Mouse (Mus musculus) liver, embryonic 13.5 days (tissue): ENCODE results near the gene Gsdma. TPM values are rescaled to one million over a fixed set of nuclear protein-coding genes. Genes with fewer than 3 reads are reported as not detected.
A peak's percentile ranks its signal among the peaks of the same experiment; 100 is the strongest.
"Not testable (repeated sequence)": the region's sequence is repeated elsewhere in the genome, so short reads cannot be mapped to it uniquely, and the experiment has no call there.

Source experiments
- ATAC-seq: fragments of 200-750 bp; cut with Nextera tagmentation; 2 replicates; pipeline ENCODE4 v1.8.0; 2017; ENCODE audit warnings: low read depth, mild to moderate bottlenecking, moderate number of reproducible peaks, moderate library complexity
- DNase-seq: peaks from one replicate; pipeline ENCODE4 v3.0.0; 2022
- H3K27ac ChIP-seq: fragments of 300-500 bp; sonication (generic); 2 replicates; pipeline ENCODE4 v1.5.1; 2015; ENCODE audit warnings: moderate library complexity, mild to moderate bottlenecking, inconsistent platforms
- H3K27me3 ChIP-seq: fragments of 300-500 bp; sonication (generic); 2 replicates; pipeline ENCODE4 v1.6.1; 2015; ENCODE audit warnings: mild to moderate bottlenecking, inconsistent platforms
- H3K36me3 ChIP-seq: fragments of 300-500 bp; sonication (generic); 2 replicates; pipeline ENCODE4 v1.6.1; 2015; ENCODE audit warnings: mild to moderate bottlenecking, inconsistent platforms
- H3K4me1 ChIP-seq: fragments of 300-500 bp; sonication (generic); replicated peaks from 2 replicates; pipeline ENCODE4 v1.6.1; 2015; ENCODE audit warnings: inconsistent platforms
- H3K4me2 ChIP-seq: fragments of 300-500 bp; sonication (generic); 2 replicates; pipeline ENCODE4 v1.6.1; 2015; ENCODE audit warnings: inconsistent platforms, mild to moderate bottlenecking, moderate library complexity
- H3K4me3 ChIP-seq: fragments of 300-500 bp; sonication (generic); replicated peaks from 2 replicates; pipeline ENCODE4 v1.5.1; 2015; ENCODE audit warnings: mild to moderate bottlenecking, inconsistent platforms
- H3K9ac ChIP-seq: fragments of 300-500 bp; sonication (generic); 2 replicates; pipeline ENCODE4 v1.6.1; 2015; ENCODE audit warnings: mild to moderate bottlenecking, inconsistent platforms
- H3K9me3 ChIP-seq: fragments of 300-500 bp; sonication (generic); replicated peaks from 2 replicates; pipeline ENCODE4 v1.6.1; 2016; ENCODE audit warnings: inconsistent platforms
- WGBS: fragments of 180-500 bp; shearing (Covaris S2); methylation state at CpG from one replicate; pipeline ENCODE4 v1.1.7; 2015; ENCODE audit not compliant: insufficient replicate concordance; 5-methylcytosine and 5-hydroxymethylcytosine counted together
- polyA plus RNA-seq: library from polyadenylated mRNA; unstranded; fragments of >200 nt; fragmentation: Nextera tagmentation; extraction: Ambion mirVana; gene quantifications from 2 replicates; pipeline ENCODE4 v1.2.1, GENCODE M21; 2015

Gsdma gene
- polyA plus RNA-seq, 1 experiment from 2014 or later, result not detected

DNA sequence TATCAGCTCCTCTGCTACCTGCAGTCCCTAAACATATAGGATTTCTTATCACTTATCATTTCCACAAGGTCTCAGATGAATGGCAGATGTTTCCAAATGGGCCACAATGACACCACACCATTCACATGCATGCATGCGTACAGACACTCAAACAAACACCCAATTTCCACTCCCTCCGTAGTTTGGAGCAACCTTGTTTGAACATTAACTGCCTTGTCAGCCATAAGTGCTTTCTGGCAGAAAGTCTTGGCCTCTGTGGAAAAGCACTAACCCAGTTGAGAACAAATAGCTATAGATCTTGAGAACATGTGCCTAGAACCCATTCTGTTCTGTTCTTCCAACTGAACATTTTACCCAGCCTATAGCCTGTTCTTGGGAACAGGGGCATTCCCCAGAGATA lies 18.2 kb upstream of the Gsdma start:
- peaks cover 39% of the 10 kb centered on the region for H3K27me3 ChIP-seq
- no peak for ATAC-seq
- no peak overlapping the region for H3K27ac ChIP-seq
- no peak overlapping the region for H3K9ac ChIP-seq
- no peaks in the 10 kb centered on the region for H3K4me1 ChIP-seq
- no peaks in the 10 kb centered on the region for H3K36me3 ChIP-seq
- WGBS, result 55% methylated on average over 2 of the region's 2 CpGs
- H3K4me2 ChIP-seq, result no peak overlapping the region
- H3K4me3 ChIP-seq, result no peak overlapping the region
- no peak for DNase-seq
- no peaks in the 10 kb centered on the region for H3K9me3 ChIP-seq

DNA sequence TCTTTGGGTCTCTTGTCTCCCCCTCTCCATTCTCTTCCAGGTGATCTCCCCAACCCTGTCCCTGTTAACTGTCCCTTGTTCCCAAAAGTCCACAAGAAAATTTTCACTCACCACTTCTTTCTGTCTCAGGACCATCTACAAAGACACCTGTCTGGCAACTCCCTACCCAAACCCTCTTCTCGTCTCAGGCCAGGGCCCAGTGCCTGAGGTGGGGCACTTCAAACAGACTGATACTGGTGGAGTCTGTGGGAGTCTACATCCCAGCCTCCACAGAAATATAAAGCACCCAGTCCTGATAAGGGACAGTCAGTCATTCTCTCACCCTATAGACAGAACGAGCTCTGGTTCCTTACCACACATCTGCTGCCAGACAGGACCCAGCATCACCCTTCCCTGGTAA lies 17.7 kb upstream of the Gsdma start, which contains the start of gene Gsdma2:
Gene Gsdma2 (plus strand): TSS at position 301 of the 400 bp plus-strand sequence.
- Histone ChIP-seq H3K4me3 (no peak within 1 kb of the TSS), H3K9me3 (no peaks in the 10 kb centered on the region), H3K4me1 (no peaks in the 10 kb centered on the region), H3K27me3 (peaks cover 34% of the 10 kb centered on the region), H3K27ac (no peak within 1 kb of the TSS), H3K4me2 (no peak within 1 kb of the TSS), H3K36me3 (no peaks in the 10 kb centered on the region), H3K9ac (no peak within 1 kb of the TSS)
- WGBS, result 31% methylated on average over 2 of the region's 2 CpGs
- no peak for DNase-seq
- ATAC-seq, result no peak

DNA sequence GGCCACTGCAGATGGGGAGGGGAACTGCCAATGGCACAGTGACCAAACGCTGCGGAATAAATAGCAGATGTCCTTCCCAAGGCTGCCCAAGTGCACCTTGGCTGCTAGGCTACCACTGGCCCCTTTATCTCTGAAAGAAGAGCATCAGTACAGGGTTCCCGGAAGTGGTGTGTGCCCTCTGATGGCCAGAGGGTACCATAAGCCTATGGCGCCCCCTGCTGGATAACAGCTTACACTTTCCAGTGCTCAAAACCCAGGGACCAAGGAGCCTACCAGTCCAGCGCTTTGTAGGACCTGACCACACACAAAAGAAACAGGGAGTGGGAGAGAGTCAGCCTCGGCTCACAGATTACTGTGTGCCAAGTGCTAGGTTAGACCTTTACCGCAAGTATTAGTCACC lies 9.1 kb upstream of the Gsdma start:
- H3K4me1 ChIP-seq, H3K4me2 ChIP-seq, H3K27ac ChIP-seq, H3K4me3 ChIP-seq, H3K9ac ChIP-seq, H3K9me3 ChIP-seq, H3K36me3 ChIP-seq: not testable (repeated sequence)
- H3K27me3 ChIP-seq, result peaks cover 19% of the 10 kb centered on the region; the same call in 1 of the 2 replicates
- DNase-seq, result peak; percentile 37
- WGBS, result 9% methylated on average over 7 of the region's 7 CpGs
- ATAC-seq, result peak; percentile 47; the same call in 1 of the 2 replicates

DNA sequence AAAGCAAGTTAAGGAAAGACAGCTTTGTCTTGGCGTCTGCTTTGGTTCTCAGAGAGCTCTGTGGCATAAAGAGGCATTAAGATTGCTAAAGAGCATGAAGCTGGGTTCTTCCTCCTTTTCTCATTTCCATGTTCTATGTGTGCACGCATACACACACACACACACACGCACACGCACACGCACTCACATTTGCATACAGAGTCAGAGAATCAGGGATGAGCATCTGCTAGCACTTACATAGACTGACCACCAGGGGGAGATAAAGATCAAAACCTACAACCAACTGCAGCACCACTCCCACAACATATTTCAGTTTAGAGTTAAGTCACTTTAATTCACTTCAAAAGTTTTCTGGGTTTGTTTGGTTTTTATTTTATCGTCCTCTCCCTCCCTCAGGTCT lies 3.6 kb upstream of the Gsdma start:
- DNase-seq (peak; percentile 24), ATAC-seq (no peak)
- Histone ChIP-seq H3K27ac (no peak overlapping the region), H3K9me3 (no peaks in the 10 kb centered on the region), H3K4me1 (peaks cover 3% of the 10 kb centered on the region; the same call in 1 of the 2 replicates), H3K36me3 (no peaks in the 10 kb centered on the region), H3K4me3 (no peak overlapping the region), H3K27me3 (peaks cover 31% of the 10 kb centered on the region; the same call in 1 of the 2 replicates), H3K9ac (no peak overlapping the region), H3K4me2 (no peak overlapping the region)
- 10% methylated on average over 6 of the region's 6 CpGs for WGBS

DNA sequence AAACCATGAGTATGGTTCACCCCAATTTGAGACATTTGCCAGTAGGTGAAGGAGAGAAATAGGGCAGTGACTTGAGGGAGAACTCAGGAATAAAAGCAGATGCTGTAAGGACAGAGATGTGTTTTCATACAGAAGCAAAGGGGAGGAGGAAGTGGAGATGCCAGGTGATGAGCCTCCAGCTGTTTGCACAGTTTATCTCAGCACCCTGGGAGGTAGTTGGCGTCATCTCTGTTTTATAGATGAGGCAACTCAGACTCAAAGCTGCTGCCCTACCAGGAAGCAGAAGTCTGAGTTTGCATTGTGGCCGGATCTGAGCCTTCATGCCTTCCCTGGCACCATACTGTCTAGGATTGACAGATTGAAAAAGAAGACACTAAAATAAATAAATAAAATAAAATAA lies 4.8 kb downstream of the Gsdma start:
- no peak overlapping the region for H3K4me2 ChIP-seq
- no peak overlapping the region for H3K27ac ChIP-seq
- no peak overlapping the region for H3K4me3 ChIP-seq
- H3K27me3 ChIP-seq, result peaks cover 63% of the 10 kb centered on the region
- ATAC-seq (no peak), DNase-seq (no peak)
- no peaks in the 10 kb centered on the region for H3K9me3 ChIP-seq
- 34% methylated on average over 2 of the region's 2 CpGs for WGBS
- H3K4me1 ChIP-seq, result peaks cover 23% of the 10 kb centered on the region
- H3K9ac ChIP-seq, result no peak overlapping the region
- no peaks in the 10 kb centered on the region for H3K36me3 ChIP-seq

DNA sequence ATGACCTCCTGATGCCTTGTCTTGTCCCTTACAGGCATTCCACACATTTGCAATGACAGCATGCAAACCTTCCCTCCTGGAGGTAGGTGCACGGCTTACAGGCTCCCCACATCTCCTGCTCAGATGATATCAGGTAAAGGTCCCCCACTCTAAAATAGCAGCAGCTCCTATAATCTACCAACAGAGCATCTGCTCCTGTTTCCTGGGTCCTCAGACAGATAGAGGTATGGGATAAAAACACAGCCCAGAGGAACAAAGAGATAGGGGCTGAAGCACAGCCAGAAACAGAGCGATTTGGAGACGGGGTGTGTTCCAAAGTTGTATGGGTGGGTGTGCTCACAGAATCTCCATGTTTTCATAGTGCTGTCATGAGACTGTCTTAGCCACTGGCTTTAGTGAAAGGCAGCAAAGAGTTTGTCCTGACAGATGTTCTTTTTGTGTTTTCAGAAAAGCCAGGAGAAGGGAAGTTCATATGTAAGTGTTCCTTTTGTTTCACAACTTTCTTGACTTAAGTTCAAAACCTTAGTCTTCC lies 7.2 kb downstream of the Gsdma start:
- 30% methylated on average over 3 of the region's 3 CpGs for WGBS

DNA sequence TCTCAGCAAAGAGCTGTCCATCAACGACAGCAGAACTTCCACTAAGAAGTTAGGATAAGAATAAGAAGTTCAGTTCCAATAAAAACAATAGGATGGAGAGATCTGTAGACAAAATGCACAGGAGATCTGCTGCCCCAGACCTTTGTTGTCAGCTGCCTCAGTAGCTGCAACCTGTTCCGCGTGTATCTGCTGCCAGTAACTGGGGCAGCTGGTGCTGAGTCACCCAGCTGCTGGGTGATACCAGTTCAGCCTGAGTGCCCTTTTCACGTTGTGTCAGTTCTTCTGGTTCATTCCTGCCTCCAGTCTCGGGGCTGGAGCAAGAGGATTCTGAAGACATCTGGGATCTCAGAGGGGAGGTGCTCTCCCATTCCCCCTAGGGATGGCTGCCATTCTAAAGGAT lies 7.7 kb downstream of the Gsdma start:
- H3K4me1 ChIP-seq, result peaks cover 21% of the 10 kb centered on the region
- peaks cover 45% of the 10 kb centered on the region for H3K27me3 ChIP-seq
- no peak overlapping the region for H3K4me2 ChIP-seq
- 28% methylated on average over 5 of the region's 5 CpGs for whole genome bisulfite sequencing
- DNase-seq, result peak; percentile 43
- H3K27ac ChIP-seq, result 0 out of 2 replicates have a peak overlapping the region, but pooled peaks have one; percentile 6
- peak overlapping the region; percentile 23; the same call in 1 of the 2 replicates for H3K9ac ChIP-seq
- no peaks in the 10 kb centered on the region for H3K36me3 ChIP-seq
- H3K4me3 ChIP-seq, result no peak overlapping the region
- ATAC-seq, result peak; percentile 68
- no peaks in the 10 kb centered on the region for H3K9me3 ChIP-seq

More for the DNA sequence above, 7.2 kb downstream of the Gsdma start:
- ATAC-seq (peak; percentile 48; the same call in 1 of the 2 replicates), DNase-seq (no peak)
- H3K4me3 ChIP-seq, result no peak overlapping the region
- H3K36me3 ChIP-seq, result no peaks in the 10 kb centered on the region
- H3K4me2 ChIP-seq, result no peak overlapping the region
- H3K9me3 ChIP-seq, result no peaks in the 10 kb centered on the region
- peaks cover 50% of the 10 kb centered on the region for H3K27me3 ChIP-seq
- peaks cover 21% of the 10 kb centered on the region for H3K4me1 ChIP-seq
- H3K27ac ChIP-seq, result no peak overlapping the region
- H3K9ac ChIP-seq, result no peak overlapping the region

DNA sequence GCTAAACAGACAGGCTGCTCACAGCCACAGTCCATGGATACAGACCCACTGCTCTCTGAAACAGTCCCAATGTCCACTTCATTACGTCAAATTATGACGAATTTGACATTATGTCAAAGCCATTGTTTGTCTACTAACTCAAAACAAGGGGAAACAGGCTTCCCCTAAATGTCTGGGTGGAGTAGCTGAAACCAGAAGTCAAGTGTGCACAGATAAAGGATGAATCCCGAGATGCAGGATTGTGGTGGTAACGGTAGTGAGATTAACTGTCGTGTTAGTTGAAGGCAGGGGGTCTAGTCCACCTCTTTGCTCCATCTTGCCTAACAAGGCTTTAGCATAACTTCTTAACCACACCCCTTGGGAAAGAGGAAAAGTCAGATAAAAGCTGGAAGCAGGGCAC lies 8.3 kb downstream of the Gsdma start:
- Histone ChIP-seq H3K4me3 (no peak overlapping the region), H3K27me3 (peaks cover 39% of the 10 kb centered on the region), H3K27ac (0 out of 2 replicates have a peak overlapping the region, but pooled peaks have one; percentile 6), H3K36me3 (no peaks in the 10 kb centered on the region), H3K4me1 (peaks cover 21% of the 10 kb centered on the region), H3K9ac (peak overlapping the region; percentile 23; the same call in 1 of the 2 replicates), H3K9me3 (no peaks in the 10 kb centered on the region), H3K4me2 (0 out of 2 replicates have a peak overlapping the region, but pooled peaks have one; percentile 35)
- WGBS, result 32% methylated on average over 5 of the region's 5 CpGs
- DNase-seq (no peak), ATAC-seq (no peak)

DNA sequence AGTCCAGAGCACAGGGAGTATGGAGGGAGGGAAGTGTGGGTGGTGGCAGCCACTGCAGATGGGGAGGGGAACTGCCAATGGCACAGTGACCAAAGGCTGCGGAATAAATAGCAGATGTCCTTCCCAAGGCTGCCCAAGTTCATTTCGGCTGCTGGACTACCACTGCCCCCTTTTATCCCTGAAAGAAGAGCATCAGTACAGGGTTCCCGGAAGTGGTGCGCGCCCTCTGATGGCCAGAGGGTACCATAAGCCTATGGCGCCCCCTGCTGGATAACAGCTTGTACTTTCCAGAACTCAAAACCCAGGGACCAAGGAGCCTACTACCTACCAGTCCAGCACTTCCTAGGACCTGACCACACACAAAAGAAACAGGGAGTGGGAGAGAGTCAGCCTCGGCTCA lies 9.0 kb downstream of the Gsdma start:
- Histone ChIP-seq H3K27me3 (peaks cover 33% of the 10 kb centered on the region), H3K4me1 (peaks cover 21% of the 10 kb centered on the region), H3K4me2 (peak overlapping the region; percentile 35; the same call in 1 of the 2 replicates)
- ATAC-seq (peak; percentile 54), DNase-seq (peak; percentile 58)
- 2% methylated on average over 6 of the region's 7 CpGs for WGBS
- H3K27ac ChIP-seq, H3K9ac ChIP-seq, H3K4me3 ChIP-seq, H3K9me3 ChIP-seq, H3K36me3 ChIP-seq: not testable (repeated sequence)

DNA sequence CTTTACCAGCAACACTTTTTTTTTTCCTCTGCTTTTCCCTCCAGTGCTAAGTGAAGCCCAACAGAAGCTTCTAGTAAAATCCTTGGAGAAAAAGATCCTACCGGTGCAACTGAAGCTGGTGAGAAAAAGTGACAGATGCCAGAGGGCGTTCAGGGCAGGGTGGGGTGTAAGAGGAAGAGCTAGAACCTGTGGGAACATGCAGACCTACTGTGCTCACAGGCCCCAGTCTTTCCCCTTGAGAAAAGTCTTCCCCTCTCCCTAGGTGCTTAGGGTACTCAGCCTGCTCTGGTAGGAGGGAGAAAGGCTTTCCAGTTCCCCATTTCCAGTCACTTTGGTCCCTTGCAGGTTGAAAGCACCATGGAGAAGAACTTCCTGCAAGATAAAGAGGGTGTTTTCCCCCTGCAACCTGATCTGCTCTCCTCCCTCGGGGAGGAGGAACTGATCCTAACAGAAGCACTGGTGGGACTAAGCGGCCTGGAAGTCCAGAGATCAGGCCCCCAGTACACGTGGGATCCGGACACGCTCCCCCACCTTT lies 11.7 kb downstream of the Gsdma start:
- Histone ChIP-seq H3K4me2 (no peak overlapping the region), H3K4me1 (peaks cover 21% of the 10 kb centered on the region), H3K9ac (no peak overlapping the region), H3K9me3 (no peaks in the 10 kb centered on the region), H3K36me3 (no peaks in the 10 kb centered on the region), H3K27me3 (peaks cover 9% of the 10 kb centered on the region), H3K27ac (no peak overlapping the region), H3K4me3 (no peak overlapping the region)
- DNase-seq, result no peak
- no peak for ATAC-seq
- 29% methylated on average over 7 of the region's 7 CpGs for WGBS

DNA sequence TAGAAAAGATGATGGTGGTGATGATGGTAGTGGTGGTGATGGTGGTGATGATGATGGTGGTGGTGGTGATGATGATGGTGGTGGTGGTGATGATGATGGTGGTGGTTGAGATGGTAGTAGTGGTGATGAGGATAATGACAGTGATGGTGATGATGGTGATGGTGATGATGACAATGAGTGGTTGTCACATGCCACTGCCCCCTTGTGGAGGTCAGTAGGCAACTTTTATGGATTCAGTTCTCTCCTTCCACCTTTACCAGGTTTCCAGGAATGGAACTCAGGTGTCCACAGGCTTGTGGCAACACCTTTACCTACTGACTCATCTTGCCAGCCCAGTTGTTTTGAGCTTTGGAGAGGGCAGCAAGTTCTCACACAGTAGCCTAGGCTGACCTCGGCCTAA lies 15.9 kb downstream of the Gsdma start:
- no peaks in the 10 kb centered on the region for H3K27me3 ChIP-seq
- no peak for ATAC-seq
- no peak overlapping the region for H3K27ac ChIP-seq
- no peak for DNase-seq
- no peak overlapping the region for H3K4me3 ChIP-seq
- H3K36me3 ChIP-seq, result peaks cover 6% of the 10 kb centered on the region
- WGBS, result 70% methylated on average over 1 of the region's 1 CpGs
- H3K4me2 ChIP-seq, result no peak overlapping the region
- peaks cover 33% of the 10 kb centered on the region for H3K4me1 ChIP-seq
- H3K9me3 ChIP-seq, result no peaks in the 10 kb centered on the region
- H3K9ac ChIP-seq, result no peak overlapping the region

DNA sequence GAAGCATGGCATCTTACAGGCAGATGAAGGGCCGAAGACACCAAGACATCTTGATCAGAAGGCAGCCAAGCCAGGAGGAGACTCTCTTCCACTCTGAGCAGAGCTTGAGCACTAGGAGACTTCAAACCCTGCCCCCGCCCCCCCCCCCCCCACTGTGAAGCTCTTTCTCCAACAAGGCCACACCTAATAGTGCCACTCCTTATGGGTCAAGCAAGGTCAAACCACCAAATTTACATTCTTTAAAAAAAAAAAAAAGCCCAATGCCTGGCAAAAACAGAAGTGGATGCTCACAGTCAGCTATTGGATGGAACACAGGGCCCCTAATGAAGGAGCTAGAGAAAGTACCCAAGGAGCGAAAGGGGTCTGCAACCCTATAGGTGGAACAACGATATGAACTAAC lies 16.4 kb downstream of the Gsdma start:
- H3K27ac ChIP-seq, ATAC-seq, H3K4me2 ChIP-seq, H3K27me3 ChIP-seq, H3K9ac ChIP-seq, DNase-seq, H3K9me3 ChIP-seq, H3K4me3 ChIP-seq: not testable (repeated sequence)
- Histone ChIP-seq H3K4me1 (peaks cover 38% of the 10 kb centered on the region), H3K36me3 (peaks cover 11% of the 10 kb centered on the region)
- WGBS, result 75% methylated on average over 4 of the region's 4 CpGs
